Mouse (Mus musculus) gastrocnemius, postnatal 14 days (tissue): ENCODE measurements around the gene Iqsec3. TPM values are rescaled to one million over a fixed set of nuclear protein-coding genes. Genes with fewer than 3 reads are reported as not detected.
A peak's percentile ranks its signal among the peaks of the same experiment; 100 is the strongest.

ENCODE experiments used
- DNase-seq: peaks from one replicate; pipeline ENCODE4 v3.0.0; 2021; ENCODE audit warnings: mixed read lengths
- intact Hi-C: fragments of 180-260 bp; cut with DNase I; formaldehyde crosslinking; loops from one replicate; pipeline ENCODE4 v1.15.1; 2025; ENCODE audit warnings: low total_unique reads
- total RNA-seq, 2 experiments: library from RNA; stranded (reverse); gene quantifications; 2 replicates each; pipeline ENCODE4 v1.2.3; 2021

Iqsec3 gene
- total RNA-seq, 2 experiments from 2014 or later: 1.9 to 2.5 TPM

GRCm38 (mm10) chr6:121376159-121376558 is 97.3 kb downstream of the Iqsec3 start:
- intact Hi-C loops: no loop called here
- DNase-seq: no peak

- intact Hi-C loops: no loop called here
- DNase-seq: no peak
Measured at GRCm38 (mm10) chr6:121371197-121371980, 102.1 kb downstream of the Iqsec3 start.

DNA sequence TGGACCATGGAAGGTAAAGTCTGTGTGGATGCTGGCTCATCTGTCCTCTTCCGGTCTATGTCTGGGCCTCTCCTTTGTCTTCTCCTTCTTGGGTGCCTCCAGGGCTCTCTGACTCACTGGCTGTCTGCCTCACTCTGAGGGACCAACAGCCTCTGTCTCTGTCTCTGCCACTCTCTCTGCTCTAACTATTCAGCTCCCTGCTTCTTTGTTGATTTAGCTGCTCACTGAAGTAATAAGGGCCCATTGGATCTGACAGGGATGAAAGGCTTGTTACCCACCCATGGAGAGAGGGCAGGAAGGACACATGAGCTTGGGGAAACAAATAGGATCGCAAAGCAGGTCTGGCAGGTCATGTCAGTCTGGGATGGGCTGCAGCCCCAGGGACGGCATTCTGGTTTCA is 106.4 kb downstream of the Iqsec3 start:
- intact Hi-C loops: loop anchor here (2.0 kb wide), 1 partner anchor 96 kb away; no protein-coding TSS in a partner anchor
- no peak for DNase-seq

- peak; percentile 41 for DNase-seq
- intact Hi-C loops: loop anchor here (2.0 kb wide), 1 partner anchor 96 kb away; no protein-coding TSS in a partner anchor
Measured at GRCm38 (mm10) chr6:121366537-121366936, 106.9 kb downstream of the Iqsec3 start.

DNA sequence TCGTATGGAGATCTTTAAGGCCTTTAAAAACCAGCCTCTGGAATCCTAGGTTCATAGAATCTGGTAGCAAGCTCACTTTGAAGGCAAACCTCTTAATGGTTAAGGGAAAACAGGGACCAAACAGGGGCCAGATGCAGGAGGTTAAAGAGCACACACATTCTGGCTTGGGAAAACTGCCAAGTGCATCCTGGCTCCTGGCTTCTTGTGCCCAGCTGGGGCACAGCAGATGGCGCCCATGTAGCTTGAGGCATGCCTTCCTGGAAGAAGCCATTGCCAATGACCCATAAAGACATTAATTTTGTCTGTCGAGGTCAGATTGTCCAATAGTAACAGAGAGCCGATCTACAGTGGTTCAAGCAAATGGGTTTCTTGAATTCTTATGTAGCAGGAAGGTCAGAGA is 109.5 kb downstream of the Iqsec3 start:
- DNase-seq: no peak
- intact Hi-C loops: no loop called here

GRCm38 (mm10) chr6:121363061-121363460 is 110.4 kb downstream of the Iqsec3 start:
- no peak for DNase-seq
- intact Hi-C loops: no loop called here

GRCm38 (mm10) chr6:121357232-121357631 is 116.2 kb downstream of the Iqsec3 start:
- intact Hi-C loops: no loop called here
- DNase-seq: no peak

- DNase-seq: no peak
- intact Hi-C loops: no loop called here
Measured at GRCm38 (mm10) chr6:121356041-121356440, 117.4 kb downstream of the Iqsec3 start.

- DNase-seq: no peak
- intact Hi-C loops: no loop called here
Measured at GRCm38 (mm10) chr6:121352276-121352675, 121.2 kb downstream of the Iqsec3 start.

DNA sequence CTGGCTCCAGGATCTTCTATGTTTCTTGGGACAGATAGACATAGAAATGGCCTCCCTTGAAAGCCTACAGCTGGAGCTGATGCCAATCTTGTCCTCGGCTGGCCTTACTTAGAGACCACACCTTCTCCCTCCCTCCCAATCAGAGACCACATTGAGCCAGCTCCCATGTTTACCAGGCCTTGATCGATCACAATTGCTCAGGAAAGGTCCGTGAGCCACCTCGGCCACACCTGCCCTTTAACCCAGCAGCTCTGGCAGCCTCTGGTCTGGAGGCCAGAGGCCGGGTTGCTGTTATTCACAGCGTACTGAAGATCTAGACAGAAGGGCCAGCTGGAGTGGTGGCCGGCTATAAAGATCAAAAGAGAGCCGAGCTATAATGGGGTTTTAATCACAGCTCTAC is 127.0 kb downstream of the Iqsec3 start:
- DNase-seq: no peak
- intact Hi-C loops: no loop called here

DNA sequence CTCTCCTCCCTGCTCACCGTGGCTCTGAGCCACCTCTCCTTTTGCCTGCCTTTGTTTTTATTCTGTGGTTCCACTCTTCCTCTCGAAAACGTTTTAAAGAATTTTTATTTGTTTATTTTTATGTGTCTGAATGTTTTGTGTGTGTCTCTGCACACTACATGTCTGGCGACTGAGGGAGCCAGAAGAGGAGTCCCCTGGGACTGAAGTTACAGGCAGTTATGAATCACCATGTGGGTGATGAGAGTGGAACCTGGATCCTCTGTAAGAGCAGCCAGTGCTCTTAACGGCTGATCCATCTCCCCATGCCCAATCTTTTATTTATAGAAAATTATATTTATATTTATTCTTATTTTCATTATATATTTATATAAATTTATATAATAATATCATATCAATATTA is 129.1 kb downstream of the Iqsec3 start:
- DNase-seq: no peak
- intact Hi-C loops: loop anchor here (5.0 kb wide), 1 partner anchor 188 kb away; no protein-coding TSS in a partner anchor

GRCm38 (mm10) chr6:121343771-121344123 is 129.7 kb downstream of the Iqsec3 start:
- DNase-seq: no peak
- intact Hi-C loops: loop anchor here (5.0 kb wide), 1 partner anchor 189 kb away; no protein-coding TSS in a partner anchor

DNA sequence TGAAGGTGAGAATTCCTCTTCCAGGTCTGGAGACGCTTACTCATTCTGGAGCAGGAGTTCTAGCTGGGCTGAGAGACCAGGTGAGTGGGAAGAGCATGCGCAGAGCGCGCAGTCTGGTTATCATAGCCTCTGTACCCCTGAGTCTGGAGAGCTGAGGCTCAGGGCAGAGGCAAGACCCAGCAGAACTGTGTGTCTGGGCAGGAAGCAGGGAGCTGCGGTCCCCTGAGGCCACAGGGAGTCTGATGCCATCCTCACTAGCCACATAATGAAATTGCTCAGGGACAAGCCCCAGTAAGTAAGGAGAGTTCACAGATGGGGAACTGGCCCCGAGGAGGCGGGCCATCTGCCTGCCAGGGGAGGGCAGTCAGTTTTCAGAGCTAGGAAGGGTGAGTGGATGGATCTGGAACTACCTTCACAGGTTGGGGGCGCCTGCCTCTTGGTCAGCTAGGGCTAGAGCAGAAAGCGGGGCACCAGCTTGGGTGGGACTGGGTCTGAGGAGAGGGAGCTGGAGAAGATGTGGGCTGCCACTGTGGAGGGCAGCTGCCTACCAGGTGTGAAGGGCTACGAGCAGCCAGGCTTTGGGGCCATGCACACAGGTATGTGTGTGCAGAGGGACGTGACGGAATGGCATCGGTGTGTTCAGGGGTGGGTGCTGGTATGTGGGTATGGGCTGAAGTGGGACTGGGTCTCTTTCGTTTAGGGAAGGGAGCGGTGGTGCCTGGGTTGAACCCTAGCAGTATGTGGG is 130.3 kb downstream of the Iqsec3 start, which contains the start of gene Slc6a12:
Gene Slc6a12 (plus strand): TSS at position 51 of the 745 bp plus-strand sequence.
- intact Hi-C loops: loop anchor here (5.0 kb wide), 1 partner anchor 189 kb away; no protein-coding TSS in a partner anchor
- no peak for DNase-seq

- no peak for DNase-seq
- intact Hi-C loops: loop anchor here (5.0 kb wide), 1 partner anchor 191 kb away; no protein-coding TSS in a partner anchor
Measured at GRCm38 (mm10) chr6:121341650-121342049, 131.8 kb downstream of the Iqsec3 start.

DNA sequence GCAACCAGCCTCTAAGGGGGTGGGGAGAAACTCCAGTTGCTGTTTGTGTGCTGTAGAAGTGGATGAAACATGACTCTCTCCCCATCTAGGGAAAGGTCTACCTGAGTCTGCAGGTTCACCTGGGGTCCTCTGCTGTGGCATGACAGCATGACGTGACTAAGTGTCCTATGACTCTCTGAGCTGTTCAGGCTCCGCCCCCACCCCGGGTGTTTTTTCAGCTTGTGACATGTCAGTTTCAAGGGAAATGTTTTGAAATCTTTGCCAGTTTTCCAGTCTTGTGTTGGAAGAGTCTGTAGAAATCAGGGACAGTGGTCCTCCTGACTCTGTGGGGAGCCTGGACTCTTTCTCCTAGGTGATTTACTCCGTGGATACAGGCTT is 135.0 kb downstream of the Iqsec3 start:
- intact Hi-C loops: loop anchor here (10.0 kb wide), 1 partner anchor 64 kb away; no protein-coding TSS in a partner anchor
- DNase-seq: no peak

DNA sequence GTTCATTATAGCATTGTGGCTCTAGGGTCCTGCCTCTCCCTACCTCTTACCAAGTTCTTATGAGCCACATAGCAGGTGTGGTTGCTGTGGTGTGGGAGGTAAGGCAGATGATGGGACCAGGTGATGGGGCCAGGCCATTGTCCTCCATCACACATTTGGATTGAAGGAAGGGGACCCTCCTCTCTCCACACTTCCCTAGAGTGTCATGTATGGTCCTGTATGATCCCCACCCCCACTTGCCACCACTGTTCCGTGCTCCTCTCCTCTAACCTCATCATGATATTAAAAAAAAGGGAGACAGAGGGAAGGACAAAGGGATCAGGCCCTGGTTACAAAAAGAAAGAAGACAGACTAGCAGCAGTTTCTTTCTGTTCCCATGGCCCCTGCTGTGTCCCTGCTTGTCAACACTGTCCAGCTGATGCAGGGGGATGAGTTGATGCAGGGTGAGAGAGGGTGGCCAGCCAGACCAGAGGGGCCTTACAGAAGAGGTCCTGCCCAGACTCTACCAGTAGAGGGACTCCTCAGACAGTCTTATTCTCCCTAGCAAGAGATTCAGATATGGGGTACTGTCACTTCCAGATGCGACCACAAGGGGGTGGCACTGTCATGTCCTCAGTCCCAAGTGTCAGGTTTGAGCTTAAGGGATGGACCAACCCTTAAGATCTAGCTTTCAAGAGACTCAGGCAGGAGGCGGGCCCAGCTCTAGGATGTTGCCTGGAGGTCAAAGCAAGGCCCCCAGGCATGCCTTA is 135.5 kb downstream of the Iqsec3 start:
- peak; percentile 81 for DNase-seq
- intact Hi-C loops: loop anchor here (10.0 kb wide), 1 partner anchor 63 kb away; no protein-coding TSS in a partner anchor

DNA sequence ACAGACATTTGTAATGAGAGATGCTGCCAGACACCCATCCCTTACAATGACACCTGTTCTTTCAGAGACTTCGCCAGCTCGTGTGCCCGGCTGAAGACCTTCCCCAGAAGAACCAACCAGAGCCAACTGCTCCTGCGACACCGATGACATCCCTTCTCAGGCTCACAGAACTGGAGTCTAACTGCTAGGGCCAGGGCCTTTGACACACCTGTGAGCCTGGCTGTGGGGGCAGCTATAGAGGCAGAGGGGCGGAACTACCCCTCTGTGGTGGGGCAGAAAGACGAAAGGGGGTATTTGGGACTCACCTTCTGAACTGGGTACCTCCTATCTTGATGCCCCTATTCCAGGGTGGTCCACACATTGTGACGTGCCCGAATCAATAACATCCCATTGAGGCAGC is 136.2 kb downstream of the Iqsec3 start:
- intact Hi-C loops: loop anchor here (10.0 kb wide), 1 partner anchor 62 kb away; no protein-coding TSS in a partner anchor
- no peak for DNase-seq

DNA sequence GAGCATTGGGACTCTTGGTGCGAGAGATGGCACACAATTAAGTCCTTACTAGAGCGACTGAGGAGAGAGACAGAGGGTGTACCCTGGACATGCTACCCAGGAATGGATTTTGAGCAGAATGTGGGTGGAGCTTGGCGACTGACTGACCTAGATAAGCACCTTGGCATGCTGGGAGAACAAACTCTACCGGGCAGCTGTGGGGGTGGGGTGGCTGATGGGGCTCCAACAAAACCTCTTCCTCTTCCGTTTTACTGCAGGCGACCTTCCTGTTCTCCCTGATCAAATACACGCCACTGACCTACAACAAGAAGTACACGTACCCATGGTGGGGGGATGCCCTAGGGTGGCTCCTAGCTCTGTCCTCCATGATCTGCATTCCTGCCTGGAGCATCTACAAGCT is 136.9 kb downstream of the Iqsec3 start:
- DNase-seq: no peak
- intact Hi-C loops: loop anchor here (10.0 kb wide), 1 partner anchor 62 kb away; no protein-coding TSS in a partner anchor

GRCm38 (mm10) chr6:121335841-121336240 is 137.6 kb downstream of the Iqsec3 start:
- intact Hi-C loops: loop anchor here (10.0 kb wide), 1 partner anchor 61 kb away; no protein-coding TSS in a partner anchor
- DNase-seq: no peak
